Mouse (Mus musculus) MEL (cell line): ENCODE results near the gene Cep104. TPM values are rescaled to one million over a fixed set of nuclear protein-coding genes. Genes with fewer than 3 reads are reported as not detected.

Experiments used
- DNase-seq: peaks from one replicate; pipeline ENCODE4 v3.0.0; 2011; ENCODE audit warnings: low read depth, low spot score
- H3K27ac ChIP-seq: 2 replicates; pipeline ENCODE4 v1.5.1; 2012; ENCODE audit warnings: low read depth, mild to moderate bottlenecking, control low read depth, low read length, moderate library complexity; ENCODE audit not compliant: control insufficient read depth
- H3K27me3 ChIP-seq, 2 experiments: fragments of 150-350 bp in 1 of 2; sonication (generic) in 1 of 2; 2 replicates each; pipeline ENCODE4 v1.6.1; 2012; ENCODE audit warnings: low read length in 2 of 2, mild to moderate bottlenecking in 2 of 2, improper control_type of control experiment in 1 of 2, moderate library complexity in 1 of 2; ENCODE audit not compliant: insufficient read depth in 2 of 2, control insufficient read depth in 1 of 2
- H3K36me3 ChIP-seq, 2 experiments: 2 replicates each; pipeline ENCODE4 v1.6.1; 2012 to 2014; ENCODE audit warnings: low read length in 2 of 2, improper control_type of control experiment in 1 of 2, inconsistent platforms in 1 of 2, mild to moderate bottlenecking in 1 of 2; ENCODE audit not compliant: insufficient read depth in 2 of 2, control insufficient read depth in 1 of 2
- H3K4me1 ChIP-seq, 2 experiments: fragments of 150-350 bp in 1 of 2; sonication (generic) in 1 of 2; 2 replicates each; pipeline ENCODE4 v1.6.1; 2012; ENCODE audit warnings: low read length in 2 of 2, improper control_type of control experiment in 1 of 2, mild to moderate bottlenecking in 1 of 2; ENCODE audit not compliant: insufficient read depth in 2 of 2, control insufficient read depth in 1 of 2
- H3K4me3 ChIP-seq, 2 experiments: fragments of 150-350 bp in 1 of 2; sonication (generic) in 1 of 2; 2 replicates each; pipeline ENCODE4 v1.5.1; 2012; ENCODE audit warnings: low read depth in 2 of 2, low read length in 2 of 2, mild to moderate bottlenecking in 2 of 2, moderate library complexity in 2 of 2, control low read depth in 1 of 2, improper control_type of control experiment in 1 of 2; ENCODE audit not compliant: control insufficient read depth in 1 of 2, insufficient read depth in 1 of 2
- H3K79me2 ChIP-seq: 2 replicates; pipeline ENCODE4 v1.6.1; 2012; ENCODE audit warnings: mild to moderate bottlenecking, low read length, moderate library complexity; ENCODE audit not compliant: control insufficient read depth, poor library complexity, insufficient read depth
- H3K9ac ChIP-seq: 2 replicates; pipeline ENCODE4 v1.6.1; 2012; ENCODE audit warnings: low read depth, mild to moderate bottlenecking, control low read depth, low read length, moderate library complexity; ENCODE audit not compliant: control insufficient read depth, poor library complexity, severe bottlenecking
- H3K9me3 ChIP-seq: fragments of 150-350 bp; sonication (generic); replicated peaks from 2 replicates; pipeline ENCODE4 v1.6.1; 2012; ENCODE audit warnings: mild to moderate bottlenecking, low read length, improper control_type of control experiment, moderate library complexity; ENCODE audit not compliant: insufficient read depth
- BHLHE40 ChIP-seq: IDR thresholded peaks from 2 replicates; pipeline ENCODE4 v1.6.1; 2012; ENCODE audit warnings: low read depth, mild to moderate bottlenecking, inconsistent platforms, low read length, improper control_type of control experiment, borderline replicate concordance
- CHD1 ChIP-seq: IDR thresholded peaks from 2 replicates; pipeline ENCODE4 v1.6.1; 2012; ENCODE audit warnings: low read depth, mild to moderate bottlenecking, inconsistent platforms, low read length, improper control_type of control experiment
- CHD2 ChIP-seq: IDR thresholded peaks from 2 replicates; pipeline ENCODE4 v1.6.1; 2011; ENCODE audit warnings: low read length, improper control_type of control experiment
- CTCF ChIP-seq, 3 experiments: IDR thresholded peaks in 2 of 3; conservative IDR thresholded peaks in 1 of 3; 2 replicates each; pipeline ENCODE4 v1.5.1; 2011 to 2012; ENCODE audit warnings: low read length in 3 of 3, low read depth in 2 of 3, mild to moderate bottlenecking in 2 of 3, improper control_type of control experiment in 1 of 3, inconsistent platforms in 1 of 3, mixed read lengths in 1 of 3, moderate library complexity in 1 of 3; ENCODE audit not compliant: control insufficient read depth in 1 of 3, insufficient read depth in 1 of 3, poor library complexity in 1 of 3, severe bottlenecking in 1 of 3
- ELF1 ChIP-seq: IDR thresholded peaks from 2 replicates; pipeline ENCODE4 v1.6.1; 2014; ENCODE audit warnings: low read depth, mild to moderate bottlenecking, inconsistent platforms, low read length, improper control_type of control experiment, moderate library complexity
- ETS1 ChIP-seq: IDR thresholded peaks from 2 replicates; pipeline ENCODE4 v1.6.1; 2012; ENCODE audit warnings: low read depth, mild to moderate bottlenecking, inconsistent platforms, low read length, improper control_type of control experiment, moderate library complexity
- GATA1 ChIP-seq: IDR thresholded peaks from 2 replicates; pipeline ENCODE4 v1.6.1; 2011; ENCODE audit warnings: low read depth, low read length, improper control_type of control experiment
- JUND ChIP-seq: IDR thresholded peaks from 2 replicates; pipeline ENCODE4 v1.6.1; 2011; ENCODE audit warnings: low read depth, mild to moderate bottlenecking, improper control_type of control experiment, low read length
- MAFK ChIP-seq: IDR thresholded peaks from 2 replicates; pipeline ENCODE4 v1.6.1; 2011; ENCODE audit warnings: low read depth, mild to moderate bottlenecking, low read length, improper control_type of control experiment, borderline replicate concordance
- MAX ChIP-seq: IDR thresholded peaks from 2 replicates; pipeline ENCODE4 v1.6.1; 2011; ENCODE audit warnings: low read length, improper control_type of control experiment
- MYB ChIP-seq: IDR thresholded peaks from 2 replicates; pipeline ENCODE4 v1.6.1; 2011; ENCODE audit warnings: mild to moderate bottlenecking, low read depth, low read length, improper control_type of control experiment
- NELFE ChIP-seq: IDR thresholded peaks from 2 replicates; pipeline ENCODE4 v1.6.1; 2011; ENCODE audit warnings: low read depth, low read length, improper control_type of control experiment
- NRF1 ChIP-seq: IDR thresholded peaks from 2 replicates; pipeline ENCODE4 v1.6.1; 2014; ENCODE audit warnings: low read depth, mild to moderate bottlenecking, inconsistent platforms, low read length, improper control_type of control experiment, moderate library complexity; ENCODE audit not compliant: poor library complexity, insufficient read depth, severe bottlenecking
- POLR2A ChIP-seq, 2 experiments: IDR thresholded peaks; 2 replicates each; pipeline ENCODE4 v1.6.1; 2011 to 2012; ENCODE audit warnings: low read length in 2 of 2, mild to moderate bottlenecking in 2 of 2, control low read depth in 1 of 2, improper control_type of control experiment in 1 of 2, low read depth in 1 of 2, moderate library complexity in 1 of 2; ENCODE audit not compliant: control insufficient read depth in 1 of 2, insufficient read depth in 1 of 2, poor library complexity in 1 of 2
- POLR2AphosphoS2 ChIP-seq: IDR thresholded peaks from 2 replicates; pipeline ENCODE4 v1.6.1; 2011; ENCODE audit warnings: low read length, improper control_type of control experiment
- RAD21 ChIP-seq: IDR thresholded peaks from 2 replicates; pipeline ENCODE4 v1.6.1; 2011; ENCODE audit warnings: mild to moderate bottlenecking, low read depth, low read length, improper control_type of control experiment
- SIN3A ChIP-seq: IDR thresholded peaks from 2 replicates; pipeline ENCODE4 v1.6.1; 2012; ENCODE audit warnings: low read length, improper control_type of control experiment, inconsistent platforms
- TAL1 ChIP-seq: IDR thresholded peaks from 2 replicates; pipeline ENCODE4 v1.6.1; 2012; ENCODE audit warnings: mild to moderate bottlenecking, inconsistent platforms, low read length, moderate library complexity, mixed read lengths
- TBP ChIP-seq: IDR thresholded peaks from 2 replicates; pipeline ENCODE4 v1.8.0; 2011; ENCODE audit warnings: low read depth, low read length, improper control_type of control experiment
- TCF12 ChIP-seq: IDR thresholded peaks from 2 replicates; pipeline ENCODE4 v1.6.1; 2014; ENCODE audit warnings: low read depth, mild to moderate bottlenecking, inconsistent platforms, low read length, improper control_type of control experiment, moderate library complexity
- UBTF ChIP-seq: IDR thresholded peaks from 2 replicates; pipeline ENCODE4 v1.6.1; 2012; ENCODE audit warnings: low read depth, mild to moderate bottlenecking, inconsistent platforms, low read length, improper control_type of control experiment, moderate library complexity, borderline replicate concordance; ENCODE audit not compliant: insufficient read depth
- USF1 ChIP-seq: IDR thresholded peaks from 2 replicates; pipeline ENCODE4 v1.6.1; 2014; ENCODE audit warnings: low read depth, mild to moderate bottlenecking, inconsistent platforms, low read length, improper control_type of control experiment, moderate library complexity
- USF2 ChIP-seq, 2 experiments: IDR thresholded peaks; 2 replicates each; pipeline ENCODE4 v1.6.1; 2011 to 2012; ENCODE audit warnings: improper control_type of control experiment in 2 of 2, low read length in 2 of 2, borderline replicate concordance in 1 of 2, inconsistent platforms in 1 of 2, low read depth in 1 of 2, mild to moderate bottlenecking in 1 of 2; ENCODE audit not compliant: insufficient read depth in 1 of 2
- ZC3H11A ChIP-seq: IDR thresholded peaks from 2 replicates; pipeline ENCODE4 v1.6.1; 2012; ENCODE audit warnings: low read depth, mild to moderate bottlenecking, inconsistent platforms, low read length, improper control_type of control experiment
- ZKSCAN1 ChIP-seq: IDR thresholded peaks from 2 replicates; pipeline ENCODE4 v1.6.1; 2012; ENCODE audit warnings: low read depth, mild to moderate bottlenecking, inconsistent platforms, low read length, improper control_type of control experiment, moderate library complexity
- ZNF384 ChIP-seq: IDR thresholded peaks from 2 replicates; pipeline ENCODE4 v1.6.1; 2012; ENCODE audit warnings: low read depth, mild to moderate bottlenecking, inconsistent platforms, low read length, improper control_type of control experiment
- polyA plus RNA-seq, 2 experiments: library from polyadenylated mRNA; stranded (reverse) in 1 of 2; unstranded in 1 of 2; fragments of >175 nt in 1 of 2; fragments of >200 nt in 1 of 2; gene quantifications; 2 replicates each; pipeline versions ENCODE4 v1.2.1 to v1.2.4; 2012; ENCODE audit warnings: low replicate concordance in 2 of 2, low read depth in 1 of 2; ENCODE audit not compliant: insufficient read length in 2 of 2, insufficient read depth in 1 of 2, missing spikeins in 1 of 2
- total RNA-seq: library from RNA; depleted of rRNA; stranded (reverse); fragments of 300-350 nt; gene quantifications from 2 replicates; pipeline ENCODE4 v1.2.3, GENCODE M21; 2012

The Cep104 gene
- total and polyA plus RNA-seq, 3 experiments, result 8.5 to 19.9 TPM; not detected in 1

DNA sequence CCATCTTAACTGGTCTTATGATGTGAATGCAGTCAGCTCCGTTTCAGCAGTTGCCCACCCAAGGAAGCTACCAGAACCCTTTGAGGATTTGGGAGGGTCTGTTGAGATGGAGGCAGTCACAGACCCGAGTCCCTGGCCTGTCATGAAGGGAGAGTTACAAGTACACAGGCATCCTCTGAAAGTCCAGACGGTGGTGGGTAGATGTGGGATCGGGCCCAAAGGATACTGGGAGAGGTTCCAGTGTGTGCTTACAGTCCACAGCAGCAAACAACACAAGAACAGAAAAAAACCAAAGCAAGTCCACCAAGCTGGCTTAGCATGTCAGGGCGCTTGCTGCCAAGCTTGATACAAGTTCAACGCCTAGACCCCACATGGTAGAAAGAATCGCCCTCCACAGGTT lies 12.4 kb upstream of the Cep104 start:
- no peaks in the 10 kb centered on the region for H3K27me3 ChIP-seq
- TF ChIP-seq TAL1 (no peak), ZC3H11A (no peak), USF2 (IDR thresholded peaks at IDR 0.05; ENCODE audit: borderline replicate concordance in 1 of 2, insufficient read depth in 1 of 2, low read depth in 1 of 2, low read length in 2 of 2) (no peak), USF1 (no peak), BHLHE40 (no peak), NRF1 (no peak), CTCF (IDR thresholded peaks at IDR 0.05 in 2 of 3, conservative IDR thresholded peaks at IDR 0.05 in 1 of 3; ENCODE audit: control insufficient read depth in 1 of 3, insufficient read depth in 1 of 3, low read depth in 2 of 3, low read length in 3 of 3, poor library complexity in 1 of 3, severe bottlenecking in 1 of 3) (no peak), MAFK (no peak), JUND (no peak), CHD2 (no peak), GATA1 (no peak), SIN3A (no peak), RAD21 (no peak), TBP (no peak), TCF12 (no peak), ZNF384 (no peak), UBTF (no peak), CHD1 (no peak), NELFE (no peak)
- H3K9ac ChIP-seq, result no peak overlapping the region
- peaks cover 0 to 6% of the 10 kb centered on the region in 2 experiments; a peak in 3 of 4 replicates for H3K36me3 ChIP-seq
- peaks cover 0 to 5% of the 10 kb centered on the region in 2 experiments; a peak in 1 of 4 replicates for H3K4me1 ChIP-seq
- no peaks in the 10 kb centered on the region for H3K9me3 ChIP-seq
- no peak overlapping the region for H3K4me3 ChIP-seq
- no peak overlapping the region for H3K27ac ChIP-seq
- no peak for DNase-seq
- peaks cover 5% of the 10 kb centered on the region; the same call in 1 of the 2 replicates for H3K79me2 ChIP-seq

DNA sequence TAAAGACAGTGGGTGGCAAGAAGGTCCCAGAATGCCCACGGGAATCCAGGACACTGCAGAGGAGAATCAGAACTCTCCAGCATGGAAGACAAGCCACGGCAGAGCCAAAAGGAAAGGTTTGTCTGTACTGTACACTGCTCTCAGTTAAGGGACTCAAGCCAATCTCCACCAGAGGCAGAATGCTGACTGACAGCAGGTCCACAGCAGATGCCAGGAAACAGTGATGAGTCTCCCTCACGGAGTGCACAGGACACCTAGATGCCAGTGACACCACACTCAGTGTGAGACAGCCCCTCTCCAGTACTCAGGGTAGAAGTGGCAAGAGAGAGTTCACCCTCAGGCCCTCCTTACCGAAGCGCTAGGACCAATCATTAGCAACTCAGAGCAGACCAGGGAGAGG lies 8.3 kb upstream of the Cep104 start:
- no peaks in the 10 kb centered on the region for H3K4me1 ChIP-seq
- TF ChIP-seq UBTF (no peak), NELFE (no peak), ZKSCAN1 (no peak), RAD21 (no peak), ELF1 (no peak), POLR2A (IDR thresholded peaks at IDR 0.05; ENCODE audit: control insufficient read depth in 1 of 2, insufficient read depth in 1 of 2, low read depth in 1 of 2, low read length in 2 of 2, poor library complexity in 1 of 2) (no peak), MAX (no peak), CTCF (IDR thresholded peaks at IDR 0.05 in 2 of 3, conservative IDR thresholded peaks at IDR 0.05 in 1 of 3; ENCODE audit: control insufficient read depth in 1 of 3, insufficient read depth in 1 of 3, low read depth in 2 of 3, low read length in 3 of 3, poor library complexity in 1 of 3, severe bottlenecking in 1 of 3) (no peak), TAL1 (no peak), POLR2AphosphoS2 (no peak), USF2 (IDR thresholded peaks at IDR 0.05; ENCODE audit: borderline replicate concordance in 1 of 2, insufficient read depth in 1 of 2, low read depth in 1 of 2, low read length in 2 of 2) (no peak), MYB (no peak), ETS1 (no peak), BHLHE40 (no peak)
- H3K4me3 ChIP-seq, result no peak overlapping the region
- no peaks in the 10 kb centered on the region for H3K9me3 ChIP-seq
- H3K79me2 ChIP-seq, result no peaks in the 10 kb centered on the region
- H3K27ac ChIP-seq, result no peak overlapping the region
- no peaks in the 10 kb centered on the region; a peak in 1 of 4 replicates for H3K36me3 ChIP-seq
- no peaks in the 10 kb centered on the region for H3K27me3 ChIP-seq
- DNase-seq, result no peak
- H3K9ac ChIP-seq, result no peak overlapping the region
